Mouse (Mus musculus): Measurements from ENCODE around the gene Mis12. TPM values are rescaled to one million over a fixed set of nuclear protein-coding genes. Genes with fewer than 3 reads are reported as not detected.

Mis12 gene
- polyA plus RNA-seq, 1 experiment from 2014 or later, result 51.2 TPM

DNA sequence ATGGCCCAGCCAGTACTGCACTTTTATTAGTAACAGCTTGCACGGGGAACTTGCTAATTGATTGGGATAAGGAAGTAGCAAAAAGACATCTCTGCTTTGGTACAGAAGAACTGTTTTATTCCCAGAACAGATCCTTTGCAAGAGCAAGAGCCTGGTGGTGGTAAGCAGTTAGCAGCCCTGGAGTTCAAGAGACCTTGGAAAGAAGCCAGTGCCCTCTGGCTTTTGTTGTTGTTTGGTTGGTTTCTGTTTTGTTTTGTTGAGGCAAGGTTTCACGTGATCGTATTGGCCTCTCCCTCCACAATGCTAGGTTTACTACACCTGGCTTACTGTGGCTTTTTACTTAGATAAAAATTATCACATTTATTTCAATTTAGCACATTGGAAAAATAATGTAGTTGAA is 8.9 kb downstream of the Mis12 start:
- H3K27me3 ChIP-seq, result no peaks in the 10 kb centered on the region
- H3K36me3 ChIP-seq, result peaks cover 47% of the 10 kb centered on the region
- 72% methylated on average over 3 of the region's 3 CpGs for WGBS
- no peak overlapping the region for H3K9ac ChIP-seq
- H3K9me3 ChIP-seq, result no peaks in the 10 kb centered on the region
- no peak for ATAC-seq (ENCODE audit: borderline replicate concordance, extremely low read depth, low FRiP score, low TSS enrichment)
- peaks cover 13% of the 10 kb centered on the region; the same call in 1 of the 2 replicates for H3K4me1 ChIP-seq
- H3K4me3 ChIP-seq, result no peak overlapping the region
- H3K4me2 ChIP-seq, result no peak overlapping the region
- no peak overlapping the region for H3K27ac ChIP-seq

DNA sequence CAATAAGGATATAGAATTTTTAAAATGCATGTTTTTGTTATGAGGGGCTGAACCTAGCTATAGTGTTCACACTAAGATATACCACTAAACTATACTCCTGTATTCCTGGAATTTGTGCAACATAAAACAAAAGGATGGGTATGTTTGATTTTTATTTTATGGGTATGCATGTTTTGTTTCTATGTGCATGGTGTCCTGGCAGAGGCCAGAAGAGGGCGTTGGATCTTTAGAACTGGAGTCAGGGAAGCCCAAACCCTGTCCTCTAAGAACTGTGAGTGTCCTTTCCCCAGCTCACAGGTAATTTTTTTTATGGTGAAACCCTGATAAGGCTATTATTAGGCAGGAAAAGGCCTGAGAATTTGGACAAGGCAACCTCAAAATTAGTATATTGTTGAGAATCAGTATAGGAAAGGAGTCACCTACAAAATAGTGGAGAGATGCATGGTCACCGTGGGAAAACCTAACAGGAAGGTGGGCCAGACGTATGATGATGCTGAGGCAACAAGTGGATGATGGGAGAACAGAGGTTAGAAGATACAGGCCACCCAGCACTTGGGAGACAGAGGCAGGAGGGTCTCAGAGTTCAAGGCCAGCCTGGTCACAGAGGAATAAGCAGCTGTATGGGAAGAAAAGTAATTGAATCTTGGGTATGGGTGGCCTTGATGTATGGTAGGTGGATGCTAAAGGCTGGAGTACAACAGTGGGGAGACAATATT is 10.2 kb downstream of the Mis12 start:
- no peak for ATAC-seq (ENCODE audit: borderline replicate concordance, extremely low read depth, low FRiP score, low TSS enrichment)
- Histone ChIP-seq H3K36me3 (peaks cover 36% of the 10 kb centered on the region), H3K9ac (no peak overlapping the region), H3K4me1 (peaks cover 13% of the 10 kb centered on the region; the same call in 1 of the 2 replicates), H3K27me3 (no peaks in the 10 kb centered on the region), H3K4me2 (no peak overlapping the region), H3K27ac (no peak overlapping the region), H3K4me3 (no peak overlapping the region), H3K9me3 (no peaks in the 10 kb centered on the region)
- 78% methylated on average over 3 of the region's 3 CpGs for WGBS

GRCm38 (mm10) chr11:71032070-71032469 is 12.7 kb downstream of the Mis12 start:
- peak overlapping the region; percentile 91 for H3K4me2 ChIP-seq
- H3K4me3 ChIP-seq, result peak overlapping the region; percentile 60
- no peaks in the 10 kb centered on the region for H3K27me3 ChIP-seq
- peaks cover 13% of the 10 kb centered on the region for H3K36me3 ChIP-seq
- peak overlapping the region; percentile 80; the same call in 1 of the 2 replicates for H3K27ac ChIP-seq
- WGBS, result 43% methylated on average over 7 of the region's 7 CpGs
- peaks cover 13% of the 10 kb centered on the region; the same call in 1 of the 2 replicates for H3K4me1 ChIP-seq
- peak overlapping the region; percentile 51 for H3K9ac ChIP-seq
- ATAC-seq (ENCODE audit: borderline replicate concordance, extremely low read depth, low FRiP score, low TSS enrichment), result no peak
- no peaks in the 10 kb centered on the region for H3K9me3 ChIP-seq

- Histone ChIP-seq H3K9me3 (no peaks in the 10 kb centered on the region), H3K4me1 (peaks cover 13% of the 10 kb centered on the region; the same call in 1 of the 2 replicates), H3K4me2 (peak overlapping the region; percentile 91), H3K27ac (peak overlapping the region; percentile 80), H3K36me3 (peaks cover 7% of the 10 kb centered on the region), H3K4me3 (peak overlapping the region; percentile 60), H3K27me3 (no peaks in the 10 kb centered on the region), H3K9ac (peak overlapping the region; percentile 51)
- no peak; the same call in none of the 2 replicates for ATAC-seq (ENCODE audit: borderline replicate concordance, extremely low read depth, low FRiP score, low TSS enrichment)
- 5% methylated on average over 26 of the region's 26 CpGs for WGBS
These were observed 13.2 kb downstream of the Mis12 start for GRCm38 (mm10) chr11:71032491-71033162.

- Histone ChIP-seq H3K4me3 (peak within 1 kb of the TSS; percentile 60), H3K4me2 (peak within 1 kb of the TSS; percentile 91), H3K36me3 (peaks cover under 1% of the 10 kb centered on the region; the same call in 1 of the 2 replicates), H3K9ac (peak within 1 kb of the TSS; percentile 51), H3K27ac (peak within 1 kb of the TSS; percentile 80), H3K4me1 (peaks cover 13% of the 10 kb centered on the region; the same call in 1 of the 2 replicates), H3K27me3 (no peaks in the 10 kb centered on the region), H3K9me3 (no peaks in the 10 kb centered on the region)
- WGBS, result under 1% methylated on average over 29 of the region's 31 CpGs
- peak; percentile 98 for ATAC-seq (ENCODE audit: borderline replicate concordance, extremely low read depth, low FRiP score, low TSS enrichment)
These were observed 13.9 kb downstream of the Mis12 start, which contains the start of gene 6330403K07Rik for GRCm38 (mm10) chr11:71033163-71033761. Gene 6330403K07Rik (minus strand): TSS chr11:71033513.

DNA sequence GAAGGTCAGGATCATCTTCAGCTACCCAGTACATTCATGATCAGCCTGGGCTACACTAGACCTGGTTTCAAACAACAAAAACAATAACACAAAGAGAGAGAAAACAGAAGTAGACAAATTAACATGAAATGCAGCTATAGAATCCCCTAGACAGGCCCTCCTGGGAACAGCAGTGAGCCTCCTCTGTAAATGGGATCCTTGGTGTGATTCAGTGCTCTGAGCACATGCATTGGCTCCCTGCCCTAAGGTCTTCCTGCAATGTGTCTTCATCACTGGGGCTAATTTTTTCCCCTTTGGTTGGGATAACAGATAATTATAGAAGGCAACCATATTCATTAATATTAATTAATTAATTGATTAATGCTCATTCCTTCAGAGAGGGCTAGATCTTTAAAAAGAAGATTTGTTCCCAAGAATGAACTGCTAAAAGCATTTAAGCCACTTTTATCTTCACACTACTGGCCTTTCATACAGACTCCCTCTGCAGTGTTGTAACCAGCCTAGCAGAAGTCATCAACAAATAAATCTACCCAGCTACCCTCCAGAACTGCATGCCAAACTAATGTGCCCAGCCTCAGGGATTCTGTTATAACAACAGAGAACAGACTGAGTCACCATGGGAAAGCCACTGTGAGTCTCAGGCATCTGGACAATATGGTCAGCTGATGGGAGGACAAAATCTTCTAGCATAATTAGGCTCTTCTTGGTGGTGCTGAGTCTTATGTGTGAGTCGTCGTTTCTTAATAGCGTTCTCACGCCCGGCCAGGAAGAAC is 20.3 kb downstream of the Mis12 start:
- no peak overlapping the region for H3K27ac ChIP-seq
- 97% methylated on average over 5 of the region's 5 CpGs for WGBS
- H3K9me3 ChIP-seq, result no peaks in the 10 kb centered on the region
- no peaks in the 10 kb centered on the region for H3K4me1 ChIP-seq
- H3K36me3 ChIP-seq, result no peaks in the 10 kb centered on the region
- no peak overlapping the region for H3K9ac ChIP-seq
- H3K27me3 ChIP-seq, result no peaks in the 10 kb centered on the region
- H3K4me2 ChIP-seq, result no peak overlapping the region
- H3K4me3 ChIP-seq, result no peak overlapping the region
- no peak for ATAC-seq (ENCODE audit: borderline replicate concordance, extremely low read depth, low FRiP score, low TSS enrichment)

DNA sequence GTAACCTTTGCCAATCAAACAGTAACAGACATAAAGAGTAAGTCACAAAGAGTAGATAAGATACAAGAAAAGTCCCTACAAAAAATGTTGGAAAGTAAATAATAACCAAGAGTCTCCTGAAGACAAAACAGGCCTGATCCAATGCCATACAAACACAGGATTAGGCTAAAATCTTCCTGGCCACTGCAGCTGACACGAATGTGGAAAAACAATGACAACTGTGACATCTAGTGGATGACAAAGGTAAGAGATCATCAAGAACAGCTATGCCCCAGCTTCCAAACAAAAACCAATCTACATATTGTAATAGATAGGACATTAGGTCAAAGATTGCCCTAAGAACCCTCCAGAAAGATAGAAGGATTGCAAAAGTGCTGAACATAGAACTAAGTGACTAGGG is 33.1 kb downstream of the Mis12 start:
- Histone ChIP-seq H3K27me3 (no peaks in the 10 kb centered on the region), H3K4me1 (no peaks in the 10 kb centered on the region), H3K36me3 (no peaks in the 10 kb centered on the region), H3K4me2 (no peak overlapping the region), H3K4me3 (no peak overlapping the region), H3K9me3 (no peaks in the 10 kb centered on the region), H3K9ac (no peak overlapping the region), H3K27ac (no peak overlapping the region)
- WGBS, result 6% methylated on average over 1 of the region's 1 CpGs
- no peak for ATAC-seq (ENCODE audit: borderline replicate concordance, extremely low read depth, low FRiP score, low TSS enrichment)

GRCm38 (mm10) chr11:71076342-71076741 is 56.9 kb downstream of the Mis12 start:
- H3K27me3 ChIP-seq, result no peaks in the 10 kb centered on the region
- H3K4me2 ChIP-seq, result no peak overlapping the region
- H3K36me3 ChIP-seq, result no peaks in the 10 kb centered on the region
- 61% methylated on average over 1 of the region's 1 CpGs for WGBS
- no peak overlapping the region for H3K9ac ChIP-seq
- H3K27ac ChIP-seq, result no peak overlapping the region
- H3K9me3 ChIP-seq, result no peaks in the 10 kb centered on the region
- ATAC-seq (ENCODE audit: borderline replicate concordance, extremely low read depth, low FRiP score, low TSS enrichment), result no peak
- H3K4me3 ChIP-seq, result no peak overlapping the region
- H3K4me1 ChIP-seq, result no peaks in the 10 kb centered on the region

Other genes with a start within 250 kb of the Mis12 start
- 0.35 and 0.46 TPM in 2 replicates for gene Scimp, start 207.0 kb upstream of the Mis12 start, polyA plus RNA-seq (2015; fragmentation: Nextera tagmentation; extraction: Ambion mirVana)
- gene Rabep1, start 174.8 kb upstream of the Mis12 start, polyA plus RNA-seq (2015; fragmentation: Nextera tagmentation; extraction: Ambion mirVana), result 29.9 and 32.5 TPM in 2 replicates
- 123 and 127 TPM in 2 replicates for gene Nup88, start 49.6 kb upstream of the Mis12 start, polyA plus RNA-seq (2015; fragmentation: Nextera tagmentation; extraction: Ambion mirVana)
- gene Rpain, start 49.4 kb upstream of the Mis12 start, polyA plus RNA-seq (2015; fragmentation: Nextera tagmentation; extraction: Ambion mirVana), result 75.4 and 81.4 TPM in 2 replicates
- 220 and 229 TPM in 2 replicates for gene C1qbp, start 36.6 kb upstream of the Mis12 start, polyA plus RNA-seq (2015; fragmentation: Nextera tagmentation; extraction: Ambion mirVana)
- 18.4 and 18.6 TPM in 2 replicates for gene Dhx33, start 15.2 kb upstream of the Mis12 start, polyA plus RNA-seq (2015; fragmentation: Nextera tagmentation; extraction: Ambion mirVana)
- gene Derl2, start 230 bp downstream of the Mis12 start, polyA plus RNA-seq (2015; fragmentation: Nextera tagmentation; extraction: Ambion mirVana), result 52.6 and 53.1 TPM in 2 replicates
- gene 6330403K07Rik, start 13.9 kb downstream of the Mis12 start, polyA plus RNA-seq (2015; fragmentation: Nextera tagmentation; extraction: Ambion mirVana), result 99.5 and 99.8 TPM in 2 replicates
- gene Nlrp1a, start 125.1 kb downstream of the Mis12 start, polyA plus RNA-seq (2015; fragmentation: Nextera tagmentation; extraction: Ambion mirVana), result 0.11 and 0.19 TPM in 2 replicates
- gene Nlrp1b, start 211.1 kb downstream of the Mis12 start, polyA plus RNA-seq (2015; fragmentation: Nextera tagmentation; extraction: Ambion mirVana), result not detected in 2 replicates